Mouse (Mus musculus): ENCODE results near the gene Fbxo9.
"Not testable (repeated sequence)": the region's sequence is repeated elsewhere in the genome, so short reads cannot be mapped to it uniquely, and the experiment has no call there.

The Fbxo9 gene

DNA sequence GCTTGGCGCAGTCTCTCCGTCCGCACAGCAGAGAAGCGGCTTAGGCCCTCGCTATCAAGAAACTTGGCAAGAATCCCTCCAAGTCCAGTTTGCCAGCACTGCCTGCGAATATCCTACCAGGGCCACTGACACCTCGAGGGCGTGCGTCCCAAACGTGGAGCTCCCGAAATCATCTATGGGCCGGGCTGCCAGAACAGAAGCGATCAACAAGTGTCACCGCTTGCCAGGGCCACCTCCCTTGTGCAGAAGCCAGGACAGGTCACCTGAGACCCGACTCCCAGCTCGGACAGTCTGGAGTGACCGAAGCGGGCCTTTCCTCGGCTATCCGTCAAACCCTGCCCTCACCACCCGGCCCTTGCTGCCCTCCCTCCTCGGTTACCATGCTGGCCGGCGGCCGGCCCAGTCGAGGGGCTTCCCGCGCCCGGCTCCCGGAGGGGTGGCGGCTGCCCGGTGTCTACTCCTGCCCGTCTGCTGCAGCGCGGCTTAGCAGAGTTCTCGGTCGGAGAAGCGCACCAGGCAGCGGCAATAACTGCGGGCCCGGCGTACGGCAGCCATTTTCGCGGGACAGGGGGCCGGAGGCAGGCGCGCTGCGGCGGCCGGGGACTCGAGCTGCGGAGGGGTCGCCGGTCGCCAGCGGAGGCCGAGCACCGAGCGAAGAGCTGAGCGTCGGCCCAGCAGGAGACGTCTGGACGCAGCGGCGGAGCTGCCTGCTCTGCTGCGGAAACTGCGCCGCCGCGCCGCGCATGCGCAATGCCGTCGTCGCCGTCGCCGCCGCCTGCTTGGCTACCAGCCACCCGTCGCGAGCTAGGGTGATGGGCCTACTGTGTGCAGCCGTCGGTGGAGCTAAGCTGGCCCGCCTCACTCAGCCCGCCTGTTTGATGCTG is 711 bp downstream of the Fbxo9 start:
- peak; percentile 79 to 83 for DNase-seq (ENCODE audit: low spot score in 2 of 2)

DNA sequence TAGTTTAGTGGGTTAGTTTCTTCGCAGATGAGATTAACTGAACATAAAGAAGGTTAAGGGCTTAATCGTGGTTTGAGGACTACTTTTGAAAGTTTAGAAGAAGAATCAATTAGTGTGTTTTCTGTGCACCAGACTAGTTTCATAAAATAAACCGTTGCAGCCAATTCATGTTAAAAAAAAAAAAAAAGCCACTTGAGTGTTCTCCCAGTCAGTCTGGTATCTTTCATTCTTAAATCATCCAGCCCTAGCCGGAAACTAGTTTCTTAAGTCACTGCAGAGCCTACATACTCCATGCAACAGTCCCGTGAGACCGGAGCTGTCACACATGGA is 1.3 kb downstream of the Fbxo9 start:
- DNase-seq (ENCODE audit: low spot score in 2 of 2) = no peak

DNA sequence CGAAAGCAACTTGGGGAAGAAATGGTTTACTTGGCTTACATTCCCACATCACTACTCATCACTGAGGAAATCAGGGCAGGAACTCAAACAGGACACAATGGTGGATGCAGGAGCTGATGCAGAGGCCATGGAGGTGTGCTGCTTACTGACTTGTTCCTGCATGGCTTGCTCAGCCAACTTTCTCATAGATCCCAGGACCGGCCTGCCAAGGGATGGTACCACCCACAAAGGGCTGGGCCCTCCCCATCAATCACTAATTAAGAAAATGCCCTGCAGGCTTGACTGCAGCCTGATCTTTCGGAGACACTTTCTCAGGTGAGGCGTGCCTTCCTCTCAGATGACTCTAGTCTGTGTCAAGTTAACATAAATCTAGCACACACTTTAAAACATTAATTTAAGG is 2.0 kb downstream of the Fbxo9 start:
- DNase-seq (ENCODE audit: low spot score in 2 of 2) = no peak

DNA sequence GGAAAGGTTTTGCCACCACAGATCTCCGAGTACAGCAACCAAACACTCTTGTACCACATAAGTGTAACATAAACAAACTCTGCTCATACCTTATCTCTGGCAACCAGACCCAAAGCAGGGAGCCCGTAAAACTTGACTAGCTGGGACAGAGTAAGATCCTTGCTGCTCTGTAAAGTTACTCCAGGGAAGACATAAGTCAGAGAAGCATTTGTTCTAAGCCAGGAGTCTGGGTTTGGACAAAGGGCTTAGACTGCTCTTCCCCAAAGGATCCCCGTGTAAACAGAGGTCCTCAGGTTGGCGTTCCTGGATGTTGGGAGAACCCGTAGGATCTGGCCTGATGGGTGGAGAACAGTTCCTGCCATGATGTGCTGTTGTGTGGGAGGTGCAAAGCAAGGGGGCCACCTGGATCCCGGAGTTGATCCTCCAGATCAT is 3.3 kb downstream of the Fbxo9 start:
- no peak for DNase-seq (ENCODE audit: low spot score in 2 of 2)

GRCm38 (mm10) chr9:78104973-78105372 is 3.9 kb downstream of the Fbxo9 start:
- no peak for DNase-seq (ENCODE audit: low spot score in 2 of 2)

GRCm38 (mm10) chr9:78103965-78104560 is 4.8 kb downstream of the Fbxo9 start:
- DNase-seq (ENCODE audit: low spot score in 2 of 2) = no peak

DNA sequence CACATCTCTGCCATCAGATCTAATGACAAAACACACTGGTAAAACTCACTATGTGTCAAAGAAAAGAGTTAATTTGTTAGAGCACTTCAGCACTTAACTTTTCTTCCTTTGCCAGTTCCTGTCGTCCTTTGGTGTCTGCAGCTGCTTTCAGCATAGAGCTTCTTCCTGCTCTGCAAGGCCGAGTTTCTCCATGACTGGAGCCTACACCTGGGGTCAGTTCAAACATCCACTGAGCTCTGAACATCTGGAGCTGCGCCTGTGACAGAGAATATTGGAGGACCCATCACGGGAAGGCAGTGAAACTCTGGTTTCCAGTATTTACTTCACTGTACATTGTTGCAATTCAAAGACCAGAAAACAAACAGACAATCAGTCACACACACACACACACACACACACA is 7.4 kb downstream of the Fbxo9 start:
- DNase-seq (ENCODE audit: low spot score in 2 of 2) = no peak

DNA sequence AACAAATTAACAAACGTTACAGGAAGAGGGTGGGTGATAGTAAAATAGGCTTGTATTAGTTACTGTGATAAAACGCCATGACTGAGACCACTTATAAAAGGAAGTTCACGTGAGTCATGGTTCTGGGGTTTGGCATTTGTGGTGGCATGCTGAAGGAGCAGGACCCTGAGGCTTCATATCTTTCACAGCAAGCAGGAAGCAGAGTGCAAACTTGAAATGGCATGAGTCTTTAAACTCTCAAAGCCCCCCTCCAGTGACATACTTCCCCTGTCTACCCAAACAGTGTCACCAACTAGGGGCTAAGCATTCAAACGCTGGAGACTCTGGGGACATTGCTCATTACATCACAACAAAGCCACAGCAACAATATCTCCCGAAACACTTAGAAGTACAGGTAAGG is 7.9 kb downstream of the Fbxo9 start:
- no peak for DNase-seq (ENCODE audit: low spot score in 2 of 2)

GRCm38 (mm10) chr9:78096376-78096775 is 12.5 kb downstream of the Fbxo9 start:
- DNase-seq (ENCODE audit: low spot score in 2 of 2) = no peak

GRCm38 (mm10) chr9:78095686-78096085 is 13.2 kb downstream of the Fbxo9 start:
- DNase-seq (ENCODE audit: low spot score in 2 of 2) = no peak

DNA sequence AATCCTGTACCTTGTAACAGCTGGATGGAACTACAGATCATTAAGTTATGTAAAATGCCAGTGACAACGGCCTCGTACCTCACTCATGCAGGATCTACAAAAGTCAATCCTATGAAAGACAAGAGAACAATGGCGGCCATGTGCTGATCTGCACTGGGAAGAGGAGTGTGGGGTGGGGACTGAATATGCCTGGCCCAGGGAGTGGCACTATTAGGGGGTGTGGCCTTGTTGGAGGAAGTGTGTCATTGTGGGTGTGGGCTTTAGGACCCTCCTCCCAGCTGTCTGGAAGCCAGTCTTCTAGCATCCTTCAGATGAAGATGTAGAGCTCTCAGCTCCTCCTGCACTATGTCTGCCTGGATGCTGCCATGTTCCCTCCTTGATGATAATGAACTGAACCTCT is 18.3 kb downstream of the Fbxo9 start:
- DNase-seq (ENCODE audit: low spot score in 2 of 2) = no peak

- no peak for DNase-seq (ENCODE audit: low spot score in 2 of 2)
Measured at GRCm38 (mm10) chr9:78089906-78090305, 19.0 kb downstream of the Fbxo9 start.

DNA sequence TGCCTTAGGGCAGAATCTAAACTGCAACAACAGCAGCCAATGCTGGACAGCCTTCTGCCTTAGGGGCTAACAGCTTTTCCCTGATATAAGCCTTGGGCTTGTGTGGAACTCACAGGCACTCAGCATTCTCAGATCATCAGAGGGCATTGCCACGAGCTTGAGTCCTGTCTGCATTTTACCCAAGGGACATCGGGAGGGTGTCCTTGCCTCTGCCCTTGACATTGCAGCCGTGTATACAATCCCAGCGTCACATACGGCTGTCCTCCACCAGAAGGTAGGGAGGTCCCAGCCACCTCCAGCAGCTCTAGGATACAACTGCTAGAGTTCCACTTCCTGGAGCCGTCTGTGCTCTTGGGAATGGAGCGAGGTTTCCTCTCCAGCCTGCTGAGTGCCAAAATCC is 19.9 kb downstream of the Fbxo9 start:
- no peak for DNase-seq (ENCODE audit: low spot score in 2 of 2)

DNA sequence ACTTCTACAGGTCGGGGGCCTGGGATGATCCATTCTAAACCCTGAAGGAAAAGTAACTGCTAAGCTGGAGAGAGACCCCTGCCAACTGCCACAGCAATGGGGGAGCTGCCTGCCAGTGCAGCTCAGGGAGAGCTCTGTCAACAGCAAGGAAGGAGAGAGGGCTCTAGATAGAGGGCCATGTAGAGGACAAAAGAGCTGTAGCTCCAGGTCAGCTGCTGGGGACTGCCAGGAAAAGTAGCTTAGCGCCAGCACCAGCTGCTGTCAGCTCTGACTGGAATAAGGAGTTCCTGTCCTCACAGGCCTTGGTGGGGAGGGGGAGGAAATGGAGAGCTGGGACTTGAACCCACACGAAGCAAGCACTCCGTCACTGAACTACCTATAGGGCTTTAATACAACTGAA is 20.3 kb downstream of the Fbxo9 start:
- no peak for DNase-seq (ENCODE audit: low spot score in 2 of 2)

- no peak for DNase-seq (ENCODE audit: low spot score in 2 of 2)
Measured at GRCm38 (mm10) chr9:78087751-78088150, 21.1 kb downstream of the Fbxo9 start.

DNA sequence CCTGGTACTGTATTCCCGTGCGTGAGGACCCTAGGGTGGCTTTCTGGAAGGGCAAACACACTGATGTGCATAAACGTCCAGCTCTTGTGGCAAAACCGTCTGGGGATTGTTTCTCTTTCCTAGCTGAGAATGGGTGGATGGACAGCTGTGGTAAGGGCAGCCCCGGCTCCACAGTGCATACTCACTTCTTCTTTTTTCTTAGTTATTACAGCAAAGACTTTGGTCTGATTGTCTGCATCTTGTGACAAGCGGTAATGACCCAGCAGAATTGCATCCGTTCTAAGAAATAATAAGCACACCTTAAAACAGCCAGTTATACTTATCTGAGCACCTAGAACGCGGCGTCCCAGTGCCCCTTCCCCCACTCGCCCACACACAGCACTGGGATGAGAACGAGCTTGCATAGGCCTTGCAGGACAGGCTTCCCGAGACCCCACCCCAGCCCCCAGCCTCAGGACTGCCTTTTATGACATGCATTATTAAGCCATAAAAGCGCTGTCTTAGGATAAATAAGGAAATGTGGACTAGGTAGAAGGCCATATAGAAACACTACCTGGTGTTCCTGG is 23.1 kb downstream of the Fbxo9 start:
- DNase-seq (ENCODE audit: low spot score in 2 of 2) = no peak

DNA sequence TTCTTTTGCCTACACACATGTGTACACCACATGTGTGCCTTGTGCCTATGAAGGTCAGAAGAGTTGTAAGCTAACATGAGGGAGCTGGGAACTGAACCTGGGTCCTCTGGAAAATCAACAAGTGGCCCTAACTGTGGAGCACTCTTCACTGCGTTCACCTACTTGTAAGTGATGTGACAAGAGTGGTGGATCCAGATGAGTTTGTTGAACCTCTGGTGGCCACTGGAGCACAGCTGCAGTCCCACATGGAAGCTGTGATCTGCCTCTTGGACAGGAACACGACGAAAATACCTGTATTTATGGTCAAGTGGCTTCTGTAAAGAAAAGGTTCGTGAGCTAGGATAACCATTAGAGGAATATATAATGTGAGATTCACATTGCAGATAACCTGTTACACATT is 24.5 kb downstream of the Fbxo9 start:
- no peak for DNase-seq (ENCODE audit: low spot score in 2 of 2)

- DNase-seq (ENCODE audit: low spot score in 2 of 2) = no peak
Measured at GRCm38 (mm10) chr9:78081835-78082234, 27.0 kb downstream of the Fbxo9 start.

- peak in 1 of 2 experiments; percentile 17 for DNase-seq (ENCODE audit: low spot score in 2 of 2)
Measured at GRCm38 (mm10) chr9:78078240-78078639, 30.6 kb downstream of the Fbxo9 start.

DNA sequence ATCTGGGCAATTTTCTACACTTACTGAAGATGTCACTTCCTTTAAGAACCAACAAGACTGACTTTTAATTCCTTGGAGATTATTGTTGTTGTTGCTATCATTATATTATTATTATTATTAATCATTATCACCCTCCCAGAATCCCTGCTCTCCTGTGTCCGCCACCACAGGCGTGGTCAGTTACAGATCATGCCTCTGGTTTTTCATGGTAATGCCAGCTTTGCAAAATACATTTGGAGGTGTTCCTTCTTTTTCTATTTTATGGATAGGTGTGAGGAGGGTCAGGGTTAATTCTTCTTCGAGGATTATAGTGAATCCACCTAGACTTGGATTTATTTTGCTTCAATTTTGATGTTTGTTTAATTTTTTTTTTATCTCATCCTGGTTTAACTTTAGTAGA is 33.6 kb downstream of the Fbxo9 start:
- no peak for DNase-seq (ENCODE audit: low spot score in 2 of 2)

DNA sequence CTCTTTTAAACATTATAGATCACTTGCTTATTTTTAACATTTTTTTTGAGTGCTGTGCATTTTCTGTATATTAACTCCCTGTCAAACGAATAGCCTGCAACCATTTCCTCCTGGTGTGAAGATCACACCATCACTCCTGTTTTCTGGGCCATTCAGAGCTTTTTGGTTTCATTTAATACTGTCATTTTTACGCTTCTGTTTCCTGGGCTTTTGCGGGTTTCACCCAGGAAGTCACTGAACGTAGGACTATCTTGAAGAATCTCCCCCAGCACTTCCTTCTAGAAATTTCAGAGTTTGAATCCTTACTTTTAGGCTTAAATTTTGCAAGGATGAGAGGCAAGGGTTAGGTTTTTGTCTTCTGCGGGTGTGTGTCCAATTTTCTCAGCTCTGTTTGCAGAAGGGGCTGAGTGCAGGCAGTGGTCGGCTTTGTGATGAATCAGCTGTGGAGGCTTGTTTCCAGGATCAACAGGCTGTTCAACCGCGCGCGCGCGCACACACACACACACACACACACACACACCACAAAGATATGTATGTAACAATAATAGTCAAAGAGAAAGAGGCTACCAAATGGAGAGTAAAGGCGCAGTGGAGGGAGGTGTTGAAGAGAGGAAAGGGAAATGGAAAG is 35.0 kb downstream of the Fbxo9 start:
- no peak for DNase-seq (ENCODE audit: low spot score in 2 of 2)

GRCm38 (mm10) chr9:78073291-78073690 is 35.6 kb downstream of the Fbxo9 start:
- not testable (repeated sequence) for DNase-seq (ENCODE audit: low spot score in 2 of 2)

- DNase-seq (ENCODE audit: low spot score in 2 of 2) = no peak
Measured at GRCm38 (mm10) chr9:78071626-78072025, 37.2 kb downstream of the Fbxo9 start.
